Mouse (Mus musculus): Measurements from ENCODE around the gene Calm2.

DNA sequence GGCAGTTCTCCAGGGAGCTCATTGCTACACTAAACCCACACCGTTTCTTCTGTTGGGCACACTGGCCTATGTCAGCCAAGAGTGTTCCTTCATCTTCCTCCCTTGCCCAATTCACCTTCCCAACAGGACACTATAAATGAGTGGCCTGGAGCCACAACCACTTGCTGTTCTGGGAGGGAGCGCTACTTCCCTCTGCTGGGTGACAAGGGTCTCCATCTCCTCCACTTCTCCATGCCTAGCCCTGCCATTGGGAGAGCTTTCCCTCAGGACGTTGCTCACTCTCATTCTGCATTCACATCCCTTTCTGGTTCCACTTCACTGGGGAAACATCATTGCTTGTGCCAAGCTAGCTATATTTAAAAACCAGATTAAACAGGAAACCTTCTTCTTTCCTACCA lies 14.8 kb upstream of the Calm2 start:
- TF ChIP-seq CTCF (IDR thresholded peaks at IDR 0.05; ENCODE audit: borderline replicate concordance, control insufficient read depth, extremely low read depth, insufficient read depth, low read length, poor library complexity) (no peak), POLR2A (IDR thresholded peaks at IDR 0.05; ENCODE audit: control insufficient read depth, extremely low read depth, insufficient read depth, low read length, poor library complexity) (no peak)
